Mouse (Mus musculus): ENCODE results near the gene Gpx8. TPM values are rescaled to one million over a fixed set of nuclear protein-coding genes. Genes with fewer than 3 reads are reported as not detected.

The Gpx8 gene
- polyA plus RNA-seq, 1 experiment from 2014 or later = 68.5 TPM

MicroRNAs encoded within 50 kb of the gene (microRNA counts, 519-probe panel; counts per million panel counts)
- microRNA mmu-miR-449a (2,958 counts per million, percentile 65 among the panel's probes with 10 or more counts), microRNA mmu-miR-449b (110 counts per million, percentile 56 among the panel's probes with 10 or more counts), microRNA mmu-miR-449c (110 counts per million, percentile 56 among the panel's probes with 10 or more counts)

Small RNAs within 50 kb of the gene (microRNA-seq; reads per million reads assigned to microRNA genes)
- gene Mir449a (902 reads per million, percentile 78 among the genes with 10 or more reads in this experiment), gene Mir449b (0.62 reads per million), gene Mir449c (0.82 reads per million)

Other genes starting within 250 kb of the Gpx8 start
- 35.3 and 39.6 TPM in 2 replicates for gene Plpp1, start 245.6 kb downstream of the Gpx8 start, polyA plus RNA-seq (2015; fragmentation: Nextera tagmentation; extraction: Ambion mirVana)
- 73.2 and 76.6 TPM in 2 replicates for gene Mtrex, start 119.0 kb downstream of the Gpx8 start, polyA plus RNA-seq (2015; fragmentation: Nextera tagmentation; extraction: Ambion mirVana)
- 32.1 and 33.2 TPM in 2 replicates for gene Dhx29, start 119.0 kb downstream of the Gpx8 start, polyA plus RNA-seq (2015; fragmentation: Nextera tagmentation; extraction: Ambion mirVana)
- gene Ccno, start 58.6 kb downstream of the Gpx8 start, polyA plus RNA-seq (2015; fragmentation: Nextera tagmentation; extraction: Ambion mirVana) = 0.66 and 2.4 TPM in 2 replicates
- 0.35 and 0.89 TPM in 2 replicates for gene Mcidas, start 52.6 kb downstream of the Gpx8 start, polyA plus RNA-seq (2015; fragmentation: Nextera tagmentation; extraction: Ambion mirVana)
- gene Cdc20b, start 11.3 kb downstream of the Gpx8 start, polyA plus RNA-seq (2015; fragmentation: Nextera tagmentation; extraction: Ambion mirVana) = 0.35 and 0.50 TPM in 2 replicates
- not detected in 2 replicates for gene Gzma, start 54.6 kb upstream of the Gpx8 start, polyA plus RNA-seq (2015; fragmentation: Nextera tagmentation; extraction: Ambion mirVana)
- gene Esm1, start 163.2 kb upstream of the Gpx8 start, polyA plus RNA-seq (2015; fragmentation: Nextera tagmentation; extraction: Ambion mirVana) = 1.9 and 2.3 TPM in 2 replicates
- gene Gzmk, start 179.5 kb upstream of the Gpx8 start, polyA plus RNA-seq (2015; fragmentation: Nextera tagmentation; extraction: Ambion mirVana) = not detected in 2 replicates
- gene BC067074, start 246.7 kb upstream of the Gpx8 start, polyA plus RNA-seq (2015; fragmentation: Nextera tagmentation; extraction: Ambion mirVana) = 0.88 and 0.93 TPM in 2 replicates